Mouse (Mus musculus): Measurements from ENCODE around the gene Anxa5. TPM values are rescaled to one million over a fixed set of nuclear protein-coding genes. Genes with fewer than 3 reads are reported as not detected.

The Anxa5 gene
- polyA plus RNA-seq, 1 experiment from 2014 or later, result 184 TPM

DNA sequence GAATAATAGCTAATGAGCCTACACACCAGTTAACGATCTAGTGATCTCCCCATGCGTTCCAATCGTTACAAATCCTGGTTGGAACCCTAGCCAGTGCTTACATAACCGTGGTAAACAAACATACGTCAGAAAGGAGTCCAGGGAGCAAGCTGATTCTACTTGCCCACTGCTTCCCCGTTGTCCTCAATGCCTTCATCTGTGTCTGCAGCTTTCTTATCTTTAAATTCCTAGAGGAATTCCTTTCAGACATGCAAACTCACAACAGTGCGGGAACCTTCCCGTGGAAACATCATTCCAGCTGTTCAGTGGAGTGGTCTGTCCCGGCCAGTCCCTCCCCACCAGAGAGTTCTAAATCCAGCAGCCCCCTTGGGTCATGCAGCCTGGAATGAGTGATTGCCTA lies 7.2 kb upstream of the Anxa5 start:
- Histone ChIP-seq H3K9me3 (ENCODE audit: control insufficient read depth) (no peaks in the 10 kb centered on the region), H3K4me3 (ENCODE audit: low read depth, low read length) (no peak overlapping the region), H3K27ac (ENCODE audit: low read depth, low read length) (no peak overlapping the region), H3K9ac (ENCODE audit: low read depth, low read length) (no peak overlapping the region), H3K27me3 (replicated peaks; ENCODE audit: control insufficient read depth, insufficient read depth, low read length) (no peaks in the 10 kb centered on the region), H3K36me3 (ENCODE audit: control insufficient read depth, insufficient read depth) (no peaks in the 10 kb centered on the region), H3K4me2 (replicated peaks; ENCODE audit: low read depth) (peak overlapping the region; percentile 3; the same call in 1 of the 2 replicates), H3K4me1 (replicated peaks; ENCODE audit: control insufficient read depth, insufficient read depth, low read length) (peaks cover 10% of the 10 kb centered on the region; the same call in 1 of the 2 replicates)
- TF ChIP-seq CTCF (IDR thresholded peaks at IDR 0.05; ENCODE audit: low read depth), result no peak
- ATAC-seq, result no peak
- WGBS, result 25% methylated on average over 9 of the region's 9 CpGs

DNA sequence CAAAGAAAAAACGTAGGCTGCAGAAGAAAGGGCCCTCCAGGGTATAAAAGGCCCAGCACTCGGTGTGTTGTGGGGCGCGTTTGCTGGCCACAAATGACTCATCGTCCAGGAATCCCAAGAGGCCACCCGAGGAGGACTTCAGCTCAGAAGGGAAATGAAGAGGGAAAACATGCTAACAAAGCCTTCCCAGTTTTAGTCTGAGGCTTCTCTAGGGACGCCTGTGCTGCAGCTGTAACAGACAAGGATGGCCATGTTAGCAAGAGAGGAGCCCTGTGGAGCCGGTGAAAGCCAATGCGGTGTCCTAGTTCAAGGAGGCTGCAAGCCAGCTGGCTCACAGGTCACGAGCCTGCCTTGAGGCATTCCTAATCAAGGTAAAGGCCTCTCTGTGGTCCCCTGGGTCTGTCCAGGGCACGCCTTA lies 6.1 kb upstream of the Anxa5 start:
- Histone ChIP-seq H3K9me3 (ENCODE audit: control insufficient read depth) (no peaks in the 10 kb centered on the region), H3K36me3 (ENCODE audit: control insufficient read depth, insufficient read depth) (no peaks in the 10 kb centered on the region), H3K27me3 (replicated peaks; ENCODE audit: control insufficient read depth, insufficient read depth, low read length) (no peaks in the 10 kb centered on the region), H3K9ac (ENCODE audit: low read depth, low read length) (no peak overlapping the region), H3K4me3 (ENCODE audit: low read depth, low read length) (no peak overlapping the region), H3K4me1 (replicated peaks; ENCODE audit: control insufficient read depth, insufficient read depth, low read length) (peaks cover 12% of the 10 kb centered on the region), H3K4me2 (replicated peaks; ENCODE audit: low read depth) (peak overlapping the region; percentile 35), H3K27ac (ENCODE audit: low read depth, low read length) (peak overlapping the region; percentile 79)
- ATAC-seq, result peak; percentile 86
- TF ChIP-seq CTCF (IDR thresholded peaks at IDR 0.05; ENCODE audit: low read depth), result no peak
- 7% methylated on average over 11 of the region's 11 CpGs for WGBS

DNA sequence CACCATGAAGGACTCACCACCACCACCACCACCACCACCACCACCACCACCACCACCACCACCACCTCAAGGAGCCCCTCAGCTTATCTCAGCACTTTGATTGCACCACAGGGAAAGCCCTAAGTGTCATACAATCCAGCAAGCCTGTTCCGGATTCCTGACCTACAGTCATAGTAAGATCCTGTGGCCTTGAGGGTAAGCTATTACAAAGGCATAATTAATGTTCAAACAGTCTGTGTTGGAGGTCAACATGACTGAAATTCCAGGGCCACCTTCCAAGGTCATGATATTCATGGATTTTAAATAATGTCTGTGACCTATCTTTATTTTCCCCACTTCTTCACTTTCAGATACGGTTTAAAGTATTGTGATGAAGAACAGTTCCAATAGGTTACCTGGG lies 4.8 kb upstream of the Anxa5 start:
- 53% methylated on average over 2 of the region's 2 CpGs for WGBS
- peak overlapping the region; percentile 5; the same call in 1 of the 2 replicates for H3K27ac ChIP-seq (ENCODE audit: low read depth, low read length)
- H3K4me3 ChIP-seq (ENCODE audit: low read depth, low read length), result no peak overlapping the region

DNA sequence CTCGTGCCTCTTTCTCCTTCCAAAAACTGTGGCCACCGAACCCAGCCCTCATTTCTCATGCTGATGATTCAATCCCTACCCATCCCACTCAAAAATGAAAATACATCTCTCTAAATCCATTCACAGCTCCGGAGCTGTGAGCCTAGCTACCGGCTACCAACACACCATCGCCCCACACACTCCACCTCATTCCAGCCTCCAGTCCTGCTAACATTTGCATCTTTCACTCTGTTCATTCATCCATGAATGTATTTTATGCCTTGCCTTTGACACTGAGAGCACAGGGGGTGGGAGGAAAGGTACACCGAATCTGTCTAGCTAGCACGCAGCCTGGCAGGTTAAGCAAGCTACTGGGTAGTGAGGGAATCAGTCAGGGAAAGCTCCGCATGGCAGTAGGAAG lies 3.1 kb upstream of the Anxa5 start:
- TF ChIP-seq CTCF (IDR thresholded peaks at IDR 0.05; ENCODE audit: low read depth), result no peak
- Histone ChIP-seq H3K9me3 (ENCODE audit: control insufficient read depth) (no peaks in the 10 kb centered on the region), H3K36me3 (ENCODE audit: control insufficient read depth, insufficient read depth) (no peaks in the 10 kb centered on the region), H3K9ac (ENCODE audit: low read depth, low read length) (no peak overlapping the region), H3K4me3 (ENCODE audit: low read depth, low read length) (no peak overlapping the region), H3K27me3 (replicated peaks; ENCODE audit: control insufficient read depth, insufficient read depth, low read length) (no peaks in the 10 kb centered on the region), H3K4me1 (replicated peaks; ENCODE audit: control insufficient read depth, insufficient read depth, low read length) (peaks cover 16% of the 10 kb centered on the region), H3K27ac (ENCODE audit: low read depth, low read length) (no peak overlapping the region), H3K4me2 (replicated peaks; ENCODE audit: low read depth) (no peak overlapping the region)
- 94% methylated on average over 8 of the region's 8 CpGs for WGBS
- no peak for ATAC-seq

More for the DNA sequence above, 4.8 kb upstream of the Anxa5 start:
- Histone ChIP-seq H3K27me3 (replicated peaks; ENCODE audit: control insufficient read depth, insufficient read depth, low read length) (no peaks in the 10 kb centered on the region), H3K36me3 (ENCODE audit: control insufficient read depth, insufficient read depth) (no peaks in the 10 kb centered on the region), H3K9me3 (ENCODE audit: control insufficient read depth) (no peaks in the 10 kb centered on the region), H3K4me1 (replicated peaks; ENCODE audit: control insufficient read depth, insufficient read depth, low read length) (peaks cover 16% of the 10 kb centered on the region), H3K9ac (ENCODE audit: low read depth, low read length) (no peak overlapping the region), H3K4me2 (replicated peaks; ENCODE audit: low read depth) (no peak overlapping the region)
- ATAC-seq, result no peak
- no peak for TF ChIP-seq CTCF (IDR thresholded peaks at IDR 0.05; ENCODE audit: low read depth)

DNA sequence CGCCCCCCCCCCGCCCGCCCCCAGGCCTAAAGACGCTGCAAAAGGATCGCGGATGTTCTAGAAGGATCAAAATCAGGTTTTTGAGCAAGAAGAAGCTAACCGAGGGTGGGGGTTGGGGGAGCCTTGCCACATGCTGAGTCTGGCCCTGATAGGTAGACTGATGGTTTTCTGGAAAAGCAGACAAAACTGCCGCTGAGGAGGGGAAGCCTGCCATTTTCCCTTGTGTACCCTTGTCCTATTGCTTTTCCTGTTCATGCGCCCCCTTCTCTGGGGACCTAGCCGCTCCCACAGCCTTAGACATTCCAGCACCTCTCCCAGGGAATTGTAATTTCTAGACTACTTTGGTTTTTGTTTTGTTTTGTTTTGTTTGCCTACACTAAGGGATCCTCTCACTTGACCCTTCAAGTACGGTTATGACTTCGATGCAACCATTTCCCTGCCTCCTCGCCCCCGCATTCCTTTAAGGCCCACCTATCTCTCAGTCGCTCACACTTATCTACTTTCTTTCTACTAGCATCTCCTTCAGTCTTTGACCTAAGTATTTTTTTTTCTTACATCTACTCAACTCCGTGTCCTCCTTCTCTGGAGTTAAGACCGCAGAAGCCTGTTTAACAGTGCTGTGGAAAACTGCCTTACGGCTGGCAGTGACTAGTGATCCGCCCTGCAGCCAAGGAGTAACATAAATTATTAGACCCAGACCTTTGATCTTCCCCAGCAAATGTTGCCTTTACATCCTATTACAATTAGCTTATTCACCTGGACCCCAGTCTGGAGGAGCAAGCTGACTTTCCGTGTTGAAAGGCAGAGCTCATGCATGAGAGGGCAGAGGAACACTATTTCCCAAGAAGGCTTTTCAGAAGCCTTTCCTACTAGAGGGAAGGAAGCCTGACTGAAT lies 814 bp upstream of the Anxa5 start:
- WGBS, result 26% methylated on average over 20 of the region's 20 CpGs
- TF ChIP-seq CTCF (IDR thresholded peaks at IDR 0.05; ENCODE audit: low read depth), result no peak
- Histone ChIP-seq H3K27me3 (replicated peaks; ENCODE audit: control insufficient read depth, insufficient read depth, low read length) (no peaks in the 10 kb centered on the region), H3K4me1 (replicated peaks; ENCODE audit: control insufficient read depth, insufficient read depth, low read length) (peaks cover 12% of the 10 kb centered on the region), H3K4me2 (replicated peaks; ENCODE audit: low read depth) (peak overlapping the region; percentile 98), H3K9me3 (ENCODE audit: control insufficient read depth) (no peaks in the 10 kb centered on the region), H3K4me3 (ENCODE audit: low read depth, low read length) (peak overlapping the region; percentile 76), H3K27ac (ENCODE audit: low read depth, low read length) (peak overlapping the region; percentile 83), H3K36me3 (ENCODE audit: control insufficient read depth, insufficient read depth) (no peaks in the 10 kb centered on the region), H3K9ac (ENCODE audit: low read depth, low read length) (peak overlapping the region; percentile 71)
- ATAC-seq, result no peak

DNA sequence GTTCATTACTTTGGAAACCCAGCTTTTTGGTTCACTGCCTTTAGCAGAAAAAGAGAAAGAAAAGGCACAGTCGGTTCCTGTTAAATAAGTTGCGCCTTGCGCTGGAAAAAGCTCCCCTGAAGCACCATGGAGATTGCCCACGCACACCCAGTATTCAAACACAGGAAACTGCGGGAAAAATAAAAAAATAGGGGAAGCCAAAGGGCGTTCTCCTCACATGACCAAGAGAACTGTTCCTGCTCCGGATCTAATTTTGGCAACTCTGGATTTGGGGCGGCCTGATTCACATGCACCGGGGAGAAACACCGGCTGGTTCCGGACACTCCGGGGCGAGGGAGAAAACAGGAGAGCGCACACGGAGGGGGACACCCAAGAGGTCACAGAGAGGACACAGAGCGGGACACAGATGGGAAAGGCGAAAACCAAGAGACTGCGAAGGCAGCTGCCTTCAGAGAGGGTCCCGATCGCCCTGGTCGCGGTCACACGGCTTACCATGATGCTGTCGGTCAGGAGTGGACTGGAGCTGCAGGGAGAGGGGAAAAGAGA lies 683 bp downstream of the Anxa5 start:
- H3K27me3 ChIP-seq (replicated peaks; ENCODE audit: control insufficient read depth, insufficient read depth, low read length), result no peaks in the 10 kb centered on the region
- H3K36me3 ChIP-seq (ENCODE audit: control insufficient read depth, insufficient read depth), result no peaks in the 10 kb centered on the region
- 1% methylated on average over 24 of the region's 24 CpGs for WGBS
- ATAC-seq, result peak; percentile 24
- peak overlapping the region; percentile 72 for H3K9ac ChIP-seq (ENCODE audit: low read depth, low read length)
- H3K4me1 ChIP-seq (replicated peaks; ENCODE audit: control insufficient read depth, insufficient read depth, low read length), result peaks cover 9% of the 10 kb centered on the region
- TF ChIP-seq CTCF (IDR thresholded peaks at IDR 0.05; ENCODE audit: low read depth), result no peak
- H3K9me3 ChIP-seq (ENCODE audit: control insufficient read depth), result no peaks in the 10 kb centered on the region
- peak overlapping the region; percentile 90 for H3K27ac ChIP-seq (ENCODE audit: low read depth, low read length)
- H3K4me3 ChIP-seq (ENCODE audit: low read depth, low read length), result peak overlapping the region; percentile 76
- peak overlapping the region; percentile 98 for H3K4me2 ChIP-seq (replicated peaks; ENCODE audit: low read depth)

Data from intestine, postnatal 0 days (tissue).